Mouse (Mus musculus) limb, embryonic 13.5 days (tissue): ENCODE results near the gene Cdipt. TPM values are rescaled to one million over a fixed set of nuclear protein-coding genes. Genes with fewer than 3 reads are reported as not detected.

Experiments
- ATAC-seq: fragments of 200-750 bp; cut with Nextera tagmentation; 2 replicates; pipeline ENCODE4 v1.8.0; 2017; ENCODE audit warnings: low read depth, moderate number of reproducible peaks, moderate TSS enrichment; ENCODE audit not compliant: low FRiP score
- H3K27ac ChIP-seq: fragments of 300-500 bp; sonication (generic); 2 replicates; pipeline ENCODE4 v1.5.1; 2015; ENCODE audit warnings: inconsistent platforms, mild to moderate bottlenecking, moderate library complexity
- H3K27me3 ChIP-seq: fragments of 300-500 bp; sonication (generic); 2 replicates; pipeline ENCODE4 v1.6.1; 2015; ENCODE audit warnings: mild to moderate bottlenecking, inconsistent platforms
- H3K36me3 ChIP-seq: fragments of 300-500 bp; sonication (generic); 2 replicates; pipeline ENCODE4 v1.6.1; 2015; ENCODE audit warnings: inconsistent platforms, mild to moderate bottlenecking, moderate library complexity
- H3K4me1 ChIP-seq: fragments of 300-500 bp; sonication (generic); 2 replicates; pipeline ENCODE4 v1.6.1; 2015; ENCODE audit warnings: inconsistent platforms
- H3K4me2 ChIP-seq: fragments of 300-500 bp; sonication (generic); replicated peaks from 2 replicates; pipeline ENCODE4 v1.6.1; 2015; ENCODE audit warnings: inconsistent platforms, mild to moderate bottlenecking, moderate library complexity
- H3K4me3 ChIP-seq: fragments of 300-500 bp; sonication (generic); 2 replicates; pipeline ENCODE4 v1.5.1; 2015; ENCODE audit warnings: moderate library complexity, mild to moderate bottlenecking, inconsistent platforms
- H3K9ac ChIP-seq: fragments of 300-500 bp; sonication (generic); 2 replicates; pipeline ENCODE4 v1.6.1; 2015; ENCODE audit warnings: mild to moderate bottlenecking, inconsistent platforms
- H3K9me3 ChIP-seq: fragments of 300-500 bp; sonication (generic); 2 replicates; pipeline ENCODE4 v1.6.1; 2016; ENCODE audit warnings: inconsistent platforms
- WGBS: fragments of 180-500 bp; shearing (Covaris S2); methylation state at CpG from one replicate; pipeline ENCODE4 v1.1.7; 2015; 5-methylcytosine and 5-hydroxymethylcytosine counted together
- polyA plus RNA-seq: library from polyadenylated mRNA; unstranded; fragments of >200 nt; fragmentation: Nextera tagmentation; extraction: Ambion mirVana; gene quantifications from 2 replicates; pipeline ENCODE4 v1.2.1, GENCODE M21; 2015

Gene Cdipt
- polyA plus RNA-seq, 1 experiment from 2014 or later: 97.1 TPM

- peak overlapping the region; percentile 82 for H3K27ac ChIP-seq
- H3K4me2 ChIP-seq: peak overlapping the region; percentile 98
- no peak for ATAC-seq
- H3K9ac ChIP-seq: peak overlapping the region; percentile 86
- H3K4me3 ChIP-seq: peak overlapping the region; percentile 94
- H3K9me3 ChIP-seq: no peaks in the 10 kb centered on the region
- H3K27me3 ChIP-seq: no peaks in the 10 kb centered on the region
- peaks cover 32% of the 10 kb centered on the region for H3K36me3 ChIP-seq
- peaks cover 73% of the 10 kb centered on the region for H3K4me1 ChIP-seq
- WGBS: 40% methylated on average over 5 of the region's 5 CpGs
Observed at GRCm38 (mm10) chr7:127021563-127022527, 46.1 kb downstream of the Cdipt start.

DNA sequence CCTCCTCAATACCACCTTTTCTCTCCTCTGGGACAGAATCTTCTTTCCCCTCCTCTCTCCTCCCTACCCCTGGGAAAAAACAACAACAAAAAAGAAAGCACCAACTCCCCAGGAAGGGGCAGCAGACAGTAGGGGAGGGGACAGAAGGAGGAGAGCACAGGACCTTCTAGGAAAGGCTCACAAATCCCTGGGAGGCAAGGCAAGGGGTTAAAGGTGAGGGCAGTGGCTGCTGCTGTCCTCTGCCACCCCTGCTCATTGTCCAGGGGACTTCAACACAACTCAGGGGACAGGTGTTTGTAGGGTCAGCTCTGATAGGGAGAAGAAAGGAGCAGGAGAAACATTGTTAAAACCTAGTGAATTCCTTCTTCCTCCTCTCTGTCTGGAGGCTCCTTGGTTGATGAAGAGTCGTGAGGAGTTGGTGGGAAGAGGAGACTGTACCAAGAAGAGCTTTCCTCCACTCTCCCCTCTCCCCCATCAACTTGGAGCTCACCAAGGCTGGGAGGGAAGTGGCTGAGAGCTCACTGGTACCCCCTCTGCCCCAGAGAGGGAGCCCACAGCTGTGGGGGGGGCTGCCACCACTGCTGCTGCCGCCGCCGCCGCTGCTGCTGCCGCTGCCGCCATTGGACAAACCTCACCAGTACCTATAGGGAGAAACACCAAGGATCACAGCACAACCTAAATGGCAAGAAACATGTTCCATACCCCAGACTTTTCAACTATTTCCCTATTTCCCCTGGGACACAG is 47.0 kb downstream of the Cdipt start:
- Histone ChIP-seq H3K27ac (peak overlapping the region; percentile 75; the same call in 1 of the 2 replicates), H3K27me3 (no peaks in the 10 kb centered on the region), H3K4me3 (peak overlapping the region; percentile 94), H3K4me1 (peaks cover 73% of the 10 kb centered on the region), H3K36me3 (peaks cover 32% of the 10 kb centered on the region), H3K4me2 (peak overlapping the region; percentile 98), H3K9me3 (no peaks in the 10 kb centered on the region), H3K9ac (peak overlapping the region; percentile 99)
- WGBS: 86% methylated on average over 7 of the region's 7 CpGs
- no peak for ATAC-seq

DNA sequence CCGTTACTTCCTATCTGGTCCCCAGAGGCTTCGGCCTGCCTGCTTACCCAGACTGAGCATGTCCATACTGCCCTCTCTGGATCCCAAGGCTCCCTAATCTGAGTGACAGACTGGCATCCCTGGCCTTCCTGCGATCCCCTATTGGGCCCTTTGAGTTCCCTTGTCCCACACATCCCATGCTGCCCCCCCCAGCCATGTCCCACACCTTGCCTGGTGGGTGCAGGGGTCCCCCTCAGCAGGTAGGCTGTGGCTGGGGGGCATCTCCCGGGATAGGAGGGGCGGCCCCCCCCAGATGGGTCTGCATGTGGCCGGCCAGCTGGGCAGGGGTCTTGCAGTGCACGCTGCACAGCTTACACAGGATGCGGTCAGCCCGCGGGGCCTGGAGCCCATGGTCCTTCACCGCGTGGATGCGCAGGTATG is 47.6 kb downstream of the Cdipt start:
- 79% methylated on average over 13 of the region's 13 CpGs for whole genome bisulfite sequencing
- Histone ChIP-seq H3K36me3 (peaks cover 38% of the 10 kb centered on the region), H3K4me1 (peaks cover 73% of the 10 kb centered on the region), H3K27ac (peak overlapping the region; percentile 75; the same call in 1 of the 2 replicates), H3K4me3 (peak overlapping the region; percentile 94), H3K27me3 (no peaks in the 10 kb centered on the region), H3K9me3 (no peaks in the 10 kb centered on the region), H3K9ac (peak overlapping the region; percentile 99), H3K4me2 (peak overlapping the region; percentile 98)
- no peak for ATAC-seq

GRCm38 (mm10) chr7:127023896-127024690 is 48.4 kb downstream of the Cdipt start:
- Histone ChIP-seq H3K36me3 (peaks cover 45% of the 10 kb centered on the region), H3K9ac (peak overlapping the region; percentile 99), H3K27ac (peak overlapping the region; percentile 99; the same call in 1 of the 2 replicates), H3K4me2 (peak overlapping the region; percentile 98), H3K4me1 (peaks cover 68% of the 10 kb centered on the region), H3K4me3 (peak overlapping the region; percentile 94), H3K27me3 (no peaks in the 10 kb centered on the region), H3K9me3 (no peaks in the 10 kb centered on the region)
- WGBS: 18% methylated on average over 19 of the region's 19 CpGs
- ATAC-seq: no peak

DNA sequence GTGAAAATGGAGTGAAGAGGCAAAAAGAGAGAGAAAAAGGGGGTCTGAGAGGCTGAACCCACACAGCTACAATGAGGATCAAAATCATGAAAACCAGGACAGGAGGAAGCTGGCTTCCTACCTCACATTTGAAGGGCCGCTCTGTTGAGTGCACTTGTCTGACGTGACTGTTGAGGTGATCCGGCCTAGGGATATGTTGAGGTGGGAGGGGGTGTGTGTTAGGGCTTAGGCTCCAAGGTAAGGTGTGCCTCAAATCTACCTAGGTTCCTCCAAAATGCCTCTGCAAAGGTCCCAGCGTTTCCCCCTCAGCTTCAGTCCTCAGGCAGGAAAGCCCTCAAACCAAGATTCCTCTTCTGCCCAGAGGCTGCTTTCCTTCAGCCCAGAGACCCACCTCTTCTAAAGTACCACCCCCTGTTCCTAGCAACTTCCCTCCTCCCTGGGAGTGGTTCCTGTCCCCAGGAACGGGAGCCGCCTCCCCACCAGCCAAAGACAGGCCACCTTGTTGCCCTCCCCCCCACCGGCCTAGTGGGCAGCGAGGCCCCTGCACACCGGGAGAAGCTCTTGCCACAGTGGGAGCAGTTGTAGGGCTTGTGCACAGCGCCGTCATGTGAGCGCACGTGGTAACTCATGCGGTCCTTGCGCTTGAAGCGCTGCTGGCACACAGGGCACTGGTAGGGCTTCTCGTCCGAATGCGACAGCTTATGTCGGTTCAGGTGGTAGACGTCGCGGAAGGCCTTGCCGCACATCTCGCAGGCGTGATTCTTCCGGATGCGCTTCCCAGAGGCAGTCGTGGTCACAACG is 49.2 kb downstream of the Cdipt start:
- WGBS: under 1% methylated on average over 30 of the region's 30 CpGs

GRCm38 (mm10) chr7:127025556-127026160 is 49.9 kb downstream of the Cdipt start:
- H3K36me3 ChIP-seq: peaks cover 60% of the 10 kb centered on the region
- under 1% methylated on average over 46 of the region's 65 CpGs for WGBS
- peak overlapping the region; percentile 99 for H3K27ac ChIP-seq
- ATAC-seq: no peak
- H3K4me3 ChIP-seq: peak overlapping the region; percentile 94
- H3K9me3 ChIP-seq: no peaks in the 10 kb centered on the region
- H3K9ac ChIP-seq: peak overlapping the region; percentile 99
- no peaks in the 10 kb centered on the region for H3K27me3 ChIP-seq
- H3K4me1 ChIP-seq: peaks cover 52% of the 10 kb centered on the region
- H3K4me2 ChIP-seq: peak overlapping the region; percentile 98

More for the DNA sequence above, 49.2 kb downstream of the Cdipt start:
- no peaks in the 10 kb centered on the region for H3K9me3 ChIP-seq
- H3K4me3 ChIP-seq: peak overlapping the region; percentile 94
- ATAC-seq: 0 out of 2 replicates have a peak, but pooled peaks have one; percentile 4
- H3K27ac ChIP-seq: peak overlapping the region; percentile 99
- H3K27me3 ChIP-seq: no peaks in the 10 kb centered on the region
- H3K9ac ChIP-seq: peak overlapping the region; percentile 99
- H3K36me3 ChIP-seq: peaks cover 53% of the 10 kb centered on the region
- H3K4me2 ChIP-seq: peak overlapping the region; percentile 98
- H3K4me1 ChIP-seq: peaks cover 59% of the 10 kb centered on the region

DNA sequence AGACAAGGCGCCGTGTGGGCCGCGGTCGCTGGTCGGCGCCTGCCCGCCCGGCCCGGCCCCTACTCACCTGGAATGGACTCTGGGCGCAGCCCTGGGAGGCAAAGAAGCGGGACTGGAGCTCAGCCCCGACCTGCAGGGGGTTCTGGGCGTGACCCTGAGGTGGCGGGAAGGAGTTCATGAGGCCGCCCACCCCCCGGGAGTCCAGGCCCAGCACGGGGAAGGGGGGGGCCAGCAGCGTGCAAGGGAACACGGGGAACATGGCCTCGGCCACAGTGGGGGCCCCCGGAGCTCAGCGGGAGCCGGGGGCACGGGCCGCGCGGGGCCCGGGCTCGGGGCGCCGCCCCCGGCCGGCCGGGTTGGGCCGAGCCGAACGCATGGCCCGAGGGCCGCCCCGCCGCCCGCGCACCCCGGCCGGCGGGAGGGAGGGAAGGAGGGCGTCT is 50.5 kb downstream of the Cdipt start:
- peaks cover 66% of the 10 kb centered on the region for H3K36me3 ChIP-seq

DNA sequence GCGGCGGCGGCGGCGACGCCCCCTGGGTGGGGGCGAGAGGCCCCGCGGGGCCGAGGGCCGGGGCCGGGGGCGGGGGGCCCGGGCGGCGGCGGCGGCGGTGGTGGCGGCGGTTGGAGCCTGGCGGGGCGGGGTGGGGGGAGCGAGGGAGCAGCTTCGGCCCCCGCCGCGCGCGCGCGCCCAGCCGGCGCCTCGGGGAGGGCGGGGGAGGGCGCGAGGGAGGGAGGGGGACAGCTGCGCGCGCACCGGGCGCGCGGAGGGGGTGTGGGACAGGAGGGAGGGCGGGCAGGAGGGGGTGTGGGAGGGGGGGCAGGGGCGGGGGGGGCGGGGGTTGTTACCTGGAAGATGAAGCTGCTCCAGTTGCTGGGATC is 50.9 kb downstream of the Cdipt start:
- peak overlapping the region; percentile 94 for H3K4me3 ChIP-seq
- no peaks in the 10 kb centered on the region for H3K9me3 ChIP-seq
- H3K36me3 ChIP-seq: peaks cover 70% of the 10 kb centered on the region
- H3K27ac ChIP-seq: peak overlapping the region; percentile 99
- no peaks in the 10 kb centered on the region for H3K27me3 ChIP-seq
- H3K4me2 ChIP-seq: peak overlapping the region; percentile 98
- H3K4me1 ChIP-seq: peaks cover 44% of the 10 kb centered on the region
- no peak for ATAC-seq
- 0% methylated on average over 5 of the region's 48 CpGs for WGBS
- H3K9ac ChIP-seq: peak overlapping the region; percentile 99

More for the DNA sequence above, 50.5 kb downstream of the Cdipt start:
- WGBS: 4% methylated on average over 5 of the region's 48 CpGs
- H3K9me3 ChIP-seq: no peaks in the 10 kb centered on the region
- H3K4me3 ChIP-seq: peak overlapping the region; percentile 94
- H3K27me3 ChIP-seq: no peaks in the 10 kb centered on the region
- peak; percentile 25 for ATAC-seq
- H3K4me2 ChIP-seq: peak overlapping the region; percentile 98
- H3K4me1 ChIP-seq: peaks cover 48% of the 10 kb centered on the region
- peak overlapping the region; percentile 99 for H3K27ac ChIP-seq
- peak overlapping the region; percentile 99 for H3K9ac ChIP-seq

DNA sequence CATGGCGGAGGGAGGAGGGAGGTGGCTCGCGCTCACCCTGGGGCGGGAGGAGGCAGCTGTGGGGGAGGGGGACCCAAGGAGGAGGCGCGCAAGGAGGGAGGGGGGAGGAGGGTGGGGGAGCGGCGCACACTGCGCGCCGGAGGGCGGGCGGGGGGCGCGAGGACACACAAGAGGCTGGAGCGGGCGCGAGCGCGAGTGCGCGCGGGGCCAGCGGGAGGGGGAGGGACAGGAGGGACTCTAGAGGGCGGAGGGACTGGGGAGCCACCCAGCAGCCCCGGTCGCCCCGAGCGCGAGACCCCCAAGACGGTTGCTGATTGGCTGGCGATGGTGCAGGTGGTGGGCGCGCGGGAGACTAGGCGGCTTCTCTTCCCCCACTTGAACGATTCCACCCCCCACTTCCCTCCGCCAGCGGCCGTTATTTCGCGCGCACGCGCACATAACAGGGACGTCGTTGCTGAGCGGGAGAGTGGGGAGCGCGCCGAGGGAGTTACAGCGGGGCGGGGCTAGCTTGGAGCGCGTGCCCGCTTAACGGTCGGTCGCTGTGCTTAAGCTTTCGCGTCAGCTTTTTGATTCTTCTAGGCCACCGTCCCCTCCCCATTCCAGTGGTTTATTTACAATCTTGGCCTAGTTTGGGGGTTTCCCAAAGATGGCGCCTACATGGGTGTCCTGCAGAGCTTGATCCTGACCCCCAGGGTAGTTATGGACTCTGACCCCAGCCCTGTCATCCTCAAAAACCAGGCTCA is 51.4 kb downstream of the Cdipt start, which contains the start of gene Maz:
TSS of gene Maz (minus strand) at position 54 of the 743 bp plus-strand sequence.
- WGBS: 0% methylated on average over 55 of the region's 63 CpGs

GRCm38 (mm10) chr7:127027885-127028284 is 52.2 kb downstream of the Cdipt start:
- Histone ChIP-seq H3K4me2 (peak overlapping the region; percentile 77), H3K36me3 (peaks cover 70% of the 10 kb centered on the region), H3K4me3 (peak overlapping the region; percentile 94)

More for the DNA sequence above, 51.4 kb downstream of the Cdipt start, which contains the start of gene Maz:
- peaks cover 70% of the 10 kb centered on the region for H3K36me3 ChIP-seq
- peaks cover 38% of the 10 kb centered on the region for H3K4me1 ChIP-seq
- H3K27me3 ChIP-seq: no peaks in the 10 kb centered on the region
- no peaks in the 10 kb centered on the region for H3K9me3 ChIP-seq
- H3K27ac ChIP-seq: peak within 1 kb of the TSS; percentile 99
- H3K9ac ChIP-seq: peak within 1 kb of the TSS; percentile 99
- peak within 1 kb of the TSS; percentile 98 for H3K4me2 ChIP-seq
- peak; percentile 92 for ATAC-seq
- peak within 1 kb of the TSS; percentile 94 for H3K4me3 ChIP-seq

More at GRCm38 (mm10) chr7:127027885-127028284, 52.2 kb downstream of the Cdipt start:
- Histone ChIP-seq H3K27me3 (no peaks in the 10 kb centered on the region), H3K27ac (peak overlapping the region; percentile 99), H3K9ac (peak overlapping the region; percentile 65), H3K9me3 (no peaks in the 10 kb centered on the region), H3K4me1 (peaks cover 31% of the 10 kb centered on the region)
- no peak for ATAC-seq
- WGBS: 63% methylated on average over 8 of the region's 8 CpGs
